Mouse (Mus musculus) liver, postnatal 0 days (tissue): ENCODE results near the gene Klhdc9. TPM values are rescaled to one million over a fixed set of nuclear protein-coding genes. Genes with fewer than 3 reads are reported as not detected.
A peak's percentile ranks its signal among the peaks of the same experiment; 100 is the strongest.
"Not testable (repeated sequence)": the region's sequence is repeated elsewhere in the genome, so short reads cannot be mapped to it uniquely, and the experiment has no call there.

Experiments
- ATAC-seq: fragments of 200-750 bp; cut with Nextera tagmentation; 2 replicates; pipeline ENCODE4 v1.8.0; 2017; ENCODE audit warnings: mild to moderate bottlenecking, moderate library complexity
- DNase-seq: peaks from one replicate; pipeline ENCODE4 v3.0.0-alpha.2; 2016
- H3K27ac ChIP-seq: fragments of 300-500 bp; sonication (generic); 2 replicates; pipeline ENCODE4 v1.5.1; 2014; ENCODE audit warnings: antibody characterized with exemption, moderate library complexity, mild to moderate bottlenecking, low read depth
- H3K27me3 ChIP-seq: fragments of 300-500 bp; sonication (generic); 2 replicates; pipeline ENCODE4 v1.6.1; 2014; ENCODE audit warnings: low read length, control low read depth, mixed read lengths; ENCODE audit not compliant: insufficient read depth
- H3K36me3 ChIP-seq: fragments of 300-500 bp; sonication (generic); replicated peaks from 2 replicates; pipeline ENCODE4 v1.6.1; 2014; ENCODE audit warnings: mild to moderate bottlenecking, control low read depth, low read length, moderate library complexity, mixed read lengths; ENCODE audit not compliant: insufficient read depth
- H3K4me1 ChIP-seq: fragments of 300-500 bp; sonication (generic); 2 replicates; pipeline ENCODE4 v1.6.1; 2014; ENCODE audit warnings: antibody characterized with exemption, mild to moderate bottlenecking, control low read depth; ENCODE audit not compliant: insufficient read depth
- H3K4me2 ChIP-seq: fragments of 300-500 bp; sonication (generic); 2 replicates; pipeline ENCODE4 v1.6.1; 2014; ENCODE audit warnings: low read depth, mild to moderate bottlenecking, low read length, moderate library complexity, mixed read lengths
- H3K4me3 ChIP-seq: fragments of 300-500 bp; sonication (generic); 2 replicates; pipeline ENCODE4 v1.5.1; 2014; ENCODE audit warnings: low read depth, low read length
- H3K9ac ChIP-seq: fragments of 300-500 bp; sonication (generic); replicated peaks from 2 replicates; pipeline ENCODE4 v1.6.1; 2014; ENCODE audit warnings: mild to moderate bottlenecking, moderate library complexity
- H3K9me3 ChIP-seq: fragments of 300-500 bp; sonication (generic); 2 replicates; pipeline ENCODE4 v1.6.1; 2016; ENCODE audit warnings: mild to moderate bottlenecking, control low read depth, low read length, mixed read lengths
- CTCF ChIP-seq: sonication (generic); IDR thresholded peaks from 2 replicates; pipeline ENCODE4 v1.5.1; 2016; ENCODE audit warnings: antibody characterized with exemption, low read depth
- EP300 ChIP-seq: IDR thresholded peaks from 2 replicates; pipeline ENCODE4 v1.6.1; 2016; ENCODE audit warnings: antibody characterized with exemption, low read depth, mild to moderate bottlenecking
- WGBS: fragments of 180-500 bp; shearing (Covaris S2); extraction: QIAGEN DNeasy Blood & Tissue Kit; methylation state at CpG from one replicate; pipeline ENCODE4 v1.1.7; 2014; ENCODE audit not compliant: insufficient replicate concordance; 5-methylcytosine and 5-hydroxymethylcytosine counted together
- polyA plus RNA-seq: library from polyadenylated mRNA; unstranded; fragments of >200 nt; fragmentation: Nextera tagmentation; extraction: Ambion mirVana; gene quantifications from 2 replicates; pipeline ENCODE4 v1.2.1, GENCODE M21; 2015

Gene Klhdc9
- polyA plus RNA-seq, 1 experiment from 2014 or later: 0.59 TPM

- WGBS: 88% methylated on average over 16 of the region's 16 CpGs
- no peak overlapping the region for H3K4me3 ChIP-seq
- H3K9ac ChIP-seq: no peak overlapping the region
- H3K9me3 ChIP-seq: no peaks in the 10 kb centered on the region; the same call in 1 of the 2 replicates
- no peaks in the 10 kb centered on the region for H3K27me3 ChIP-seq
- H3K27ac ChIP-seq: 0 out of 2 replicates have a peak overlapping the region, but pooled peaks have one; percentile 50
- H3K4me1 ChIP-seq: peaks cover 15% of the 10 kb centered on the region
- no peak overlapping the region for H3K4me2 ChIP-seq
- ATAC-seq: no peak
- peaks cover 40% of the 10 kb centered on the region for H3K36me3 ChIP-seq
- DNase-seq: no peak
- TF ChIP-seq EP300 (no peak), CTCF (no peak)
Observed at GRCm38 (mm10) chr1:171342262-171343207, 18.1 kb downstream of the Klhdc9 start.

- no peak for DNase-seq
- 0 out of 2 replicates have a peak, but pooled peaks cover 2% of the 10 kb centered on the region for H3K36me3 ChIP-seq
- H3K4me2 ChIP-seq: peak overlapping the region; percentile 93
- H3K4me3 ChIP-seq: peak overlapping the region; percentile 91
- H3K4me1 ChIP-seq: peaks cover 24% of the 10 kb centered on the region
- TF ChIP-seq CTCF (no peak), EP300 (no peak)
- under 1% methylated on average over 4 of the region's 4 CpGs for WGBS
- H3K27ac ChIP-seq: peak overlapping the region; percentile 99
- no peak for ATAC-seq
- no peaks in the 10 kb centered on the region for H3K9me3 ChIP-seq
- H3K27me3 ChIP-seq: no peaks in the 10 kb centered on the region
- peak overlapping the region; percentile 93 for H3K9ac ChIP-seq
Observed at GRCm38 (mm10) chr1:171330216-171330560, 30.4 kb downstream of the Klhdc9 start.

- DNase-seq: no peak
- H3K27me3 ChIP-seq: no peaks in the 10 kb centered on the region
- no peak for TF ChIP-seq EP300
- TF ChIP-seq CTCF: no peak
- peak; percentile 18 for ATAC-seq
- under 1% methylated on average over 51 of the region's 61 CpGs for WGBS
- peak overlapping the region; percentile 93 for H3K9ac ChIP-seq
- no peaks in the 10 kb centered on the region for H3K9me3 ChIP-seq
- peaks cover 24% of the 10 kb centered on the region for H3K4me1 ChIP-seq
- H3K4me2 ChIP-seq: peak overlapping the region; percentile 93
- H3K4me3 ChIP-seq: peak overlapping the region; percentile 91
- peak overlapping the region; percentile 99 for H3K27ac ChIP-seq
- H3K36me3 ChIP-seq: 0 out of 2 replicates have a peak, but pooled peaks cover 2% of the 10 kb centered on the region
Observed at GRCm38 (mm10) chr1:171329433-171330215, 31.0 kb downstream of the Klhdc9 start.

- DNase-seq: peak; percentile 91
- Histone ChIP-seq H3K4me1 (peaks cover 24% of the 10 kb centered on the region), H3K9ac (peak within 1 kb of the TSS; percentile 93), H3K36me3 (0 out of 2 replicates have a peak, but pooled peaks cover 2% of the 10 kb centered on the region), H3K27ac (peak within 1 kb of the TSS; percentile 99), H3K4me2 (peak within 1 kb of the TSS; percentile 93), H3K27me3 (no peaks in the 10 kb centered on the region), H3K4me3 (peak within 1 kb of the TSS; percentile 91), H3K9me3 (no peaks in the 10 kb centered on the region)
- ATAC-seq: peak; percentile 92
- under 1% methylated on average over 41 of the region's 48 CpGs for WGBS
- TF ChIP-seq CTCF: peak; percentile 13; the same call in 1 of the 2 replicates
- TF ChIP-seq EP300: no peak
Observed at GRCm38 (mm10) chr1:171328839-171329432, 31.7 kb downstream of the Klhdc9 start, which contains the start of gene Dedd. TSS of gene Dedd (plus strand) at chr1:171329145.

GRCm38 (mm10) chr1:171328244-171328643 is 32.4 kb downstream of the Klhdc9 start:
- Histone ChIP-seq H3K4me1 (peaks cover 24% of the 10 kb centered on the region), H3K27ac (peak overlapping the region; percentile 99), H3K9ac (peak overlapping the region; percentile 93), H3K4me3 (peak overlapping the region; percentile 91), H3K4me2 (peak overlapping the region; percentile 93), H3K9me3 (no peaks in the 10 kb centered on the region), H3K27me3 (no peaks in the 10 kb centered on the region), H3K36me3 (0 out of 2 replicates have a peak, but pooled peaks cover 1% of the 10 kb centered on the region)
- WGBS: 24% methylated on average over 9 of the region's 9 CpGs
- TF ChIP-seq CTCF: no peak
- TF ChIP-seq EP300: no peak
- DNase-seq (peak; percentile 21), ATAC-seq (no peak)

GRCm38 (mm10) chr1:171326588-171326987 is 34.0 kb downstream of the Klhdc9 start:
- H3K27me3 ChIP-seq: not testable (repeated sequence)

More at GRCm38 (mm10) chr1:171326588-171326987, 34.0 kb downstream of the Klhdc9 start:
- H3K9me3 ChIP-seq, H3K9ac ChIP-seq, H3K4me2 ChIP-seq, H3K36me3 ChIP-seq, H3K27ac ChIP-seq, DNase-seq, H3K4me3 ChIP-seq, ATAC-seq: not testable (repeated sequence)
- WGBS: 57% methylated on average over 4 of the region's 4 CpGs
- H3K4me1 ChIP-seq: peaks cover 24% of the 10 kb centered on the region
